In genomic region chr17:70527101-70527500, GRCm38 (mm10) we compare ENCODE assay signal across 9 mouse cellular contexts.
DNase-seq lines count a peak whose midpoint lies in the region; ATAC-seq and TF ChIP-seq lines count a peak whose summit lies in the region.
"Had no signal": no experiment of that assay in that cellular context is flagged by ENCODE, and none has a peak within 500 bp of the region (broad histone marks: within the 10 kb centered on the region; RNA-seq: fewer than 3 reads in every experiment).

No protein-coding gene starts in this region.

- DNase-seq in gastrocnemius, adult 2 months = no peak
- DNase-seq in gastrocnemius, postnatal 4 days (ENCODE audit: low spot score in 2 of 2) = no peak
- peak; percentile 74 for DNase-seq in 3T3-L1 (ENCODE audit: low read depth, low spot score)
- DNase-seq in brain, adult 2 months (ENCODE audit: low read depth, low spot score) = peak; percentile 88
- peak; percentile 74 for DNase-seq in kidney, postnatal 0 days (ENCODE audit: low spot score)
- DNase-seq in spleen, adult 12 weeks (ENCODE audit: low spot score) = no peak

- peak; percentile 71; the same call in 1 of the 2 replicates for ATAC-seq in forebrain, embryonic 12.5 days (ENCODE audit: low FRiP score)
- peak; percentile 21; the same call in 1 of the 2 replicates for ATAC-seq in kidney, postnatal 0 days (replicated peaks; ENCODE audit: low FRiP score, low read depth)
- peak; percentile 92 for ATAC-seq in megakaryocyte, adult 5-6 weeks (ENCODE audit: poor library complexity, severe bottlenecking)

- TF ChIP-seq CTCF in gastrocnemius, adult 2 months (IDR thresholded peaks at IDR 0.05) = peak; percentile 74
- TF ChIP-seq CTCF in kidney, postnatal 0 days (IDR thresholded peaks at IDR 0.05; ENCODE audit: low read depth) = peak; percentile 80

- no peak overlapping the region for H3K4me2 ChIP-seq in forebrain, embryonic 12.5 days
- H3K4me2 ChIP-seq in kidney, postnatal 0 days (ENCODE audit: low read length) = no peak overlapping the region
- H3K4me2 ChIP-seq: heart, embryonic 15.5 days had no signal

- no peaks in the 10 kb centered on the region for H3K4me1 ChIP-seq in forebrain, embryonic 12.5 days
- H3K4me1 ChIP-seq in kidney, postnatal 0 days (replicated peaks; ENCODE audit: insufficient read depth, low read length) = 0 out of 2 replicates have a peak, but pooled peaks cover 10% of the 10 kb centered on the region

- 35% methylated on average over 9 of the region's 9 CpGs for WGBS in forebrain, embryonic 12.5 days
- 41% methylated on average over 9 of the region's 9 CpGs for WGBS in kidney, postnatal 0 days

- H3K36me3 ChIP-seq in forebrain, embryonic 12.5 days (replicated peaks) = no peaks in the 10 kb centered on the region
- no peaks in the 10 kb centered on the region for H3K36me3 ChIP-seq in kidney, postnatal 0 days (ENCODE audit: insufficient read depth, low read length)
- H3K36me3 ChIP-seq: heart, embryonic 15.5 days had no signal

- H3K4me3 ChIP-seq in gastrocnemius, adult 2 months = no peak overlapping the region
- no peak overlapping the region for H3K4me3 ChIP-seq in forebrain, embryonic 12.5 days (replicated peaks)
- no peak overlapping the region for H3K4me3 ChIP-seq in kidney, postnatal 0 days (replicated peaks; ENCODE audit: low read depth, low read length)
- H3K4me3 ChIP-seq: heart, embryonic 15.5 days had no signal

- H3K27me3 ChIP-seq in forebrain, embryonic 12.5 days = no peaks in the 10 kb centered on the region
- no peaks in the 10 kb centered on the region for H3K27me3 ChIP-seq in kidney, postnatal 0 days (ENCODE audit: insufficient read depth, low read length)
- H3K27me3 ChIP-seq: heart, embryonic 15.5 days had no signal

- no peak overlapping the region for H3K9ac ChIP-seq in forebrain, embryonic 12.5 days
- H3K9ac ChIP-seq in kidney, postnatal 0 days (ENCODE audit: low read depth, low read length) = no peak overlapping the region
- H3K9ac ChIP-seq: heart, embryonic 15.5 days had no signal

- H3K9me3 ChIP-seq in forebrain, embryonic 12.5 days = no peaks in the 10 kb centered on the region
- no peaks in the 10 kb centered on the region for H3K9me3 ChIP-seq in kidney, postnatal 0 days (replicated peaks; ENCODE audit: low read length)
- H3K9me3 ChIP-seq: heart, embryonic 15.5 days had no signal

- no peak overlapping the region for H3K27ac ChIP-seq in gastrocnemius, adult 2 months
- no peak overlapping the region for H3K27ac ChIP-seq in forebrain, embryonic 12.5 days
- H3K27ac ChIP-seq in kidney, postnatal 0 days = no peak overlapping the region
- H3K27ac ChIP-seq: heart, embryonic 15.5 days had no signal

- intact Hi-C loops in gastrocnemius, adult 2 months (cut with DNase I) = loop anchor here (5.0 to 10.0 kb wide), 3 partner anchors 105 to 438 kb away; no protein-coding TSS in a partner anchor

Comparison
In these comparisons a context has a peak if more than half of its experiments do, and no peak if none do; other contexts are left out.
1. DNase-seq: peak in 3T3-L1 (single experiment), brain, adult 2 months (single experiment) and kidney, postnatal 0 days (single experiment); none in gastrocnemius, adult 2 months (single experiment), gastrocnemius, postnatal 4 days (0 of 2) and spleen, adult 12 weeks (single experiment).
2. ATAC-seq: peak in every context shown above with its lines; median percentile 92 in megakaryocyte, adult 5-6 weeks; 71 in forebrain, embryonic 12.5 days; 21 in kidney, postnatal 0 days.